Mouse (Mus musculus) embryonic stem cell, embryonic (primary cell): ENCODE measurements around the gene Tspo.

Source experiments
- CTCF ChIA-PET, 4 experiments: fragments of 300-600 bp in 2 of 4; fragments of 350-600 bp in 2 of 4; sonication (Branson Sonifier 250); formaldehyde crosslinking; loops; one replicate each; lab custom pipeline; 2022; ENCODE audit warnings: inconsistent platforms in 2 of 4; lab: Charles Lee
- POLR2A ChIA-PET, 4 experiments: fragments of 300-600 bp in 2 of 4; fragments of 350-600 bp in 2 of 4; sonication (Branson Sonifier 250); formaldehyde crosslinking; loops; one replicate each; lab custom pipeline; 2022; ENCODE audit warnings: antibody characterized with exemption in 4 of 4, inconsistent platforms in 1 of 4; lab: Charles Lee

Tspo gene

DNA sequence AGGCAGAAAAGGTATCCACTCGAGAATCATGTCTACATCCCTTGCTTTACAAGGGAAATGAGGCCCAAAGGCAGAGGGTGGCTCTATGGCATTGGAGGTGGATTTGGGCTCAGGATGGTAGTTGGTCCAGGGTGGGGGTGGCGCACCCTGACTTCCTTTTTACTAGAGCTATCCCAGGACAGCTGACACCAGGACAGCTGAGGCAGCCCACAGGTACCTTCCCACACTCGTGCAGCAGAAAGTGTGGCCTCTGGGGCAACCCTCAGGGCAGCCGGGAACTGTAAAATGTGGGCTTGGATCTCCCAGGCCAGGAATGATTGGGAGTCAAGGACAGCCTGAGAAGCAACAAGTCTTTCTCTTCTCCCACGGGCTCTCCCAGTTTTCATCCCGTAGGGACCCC lies 28.4 kb downstream of the Tspo start:
- ChIA-PET CTCF (interaction anchor here in 1 of 4 experiments (0.7 to 1.1 kb wide), 2 partner anchors 481 to 1311 kb away, joined by 3 to 4 read pairs; no protein-coding TSS in a partner anchor), POLR2A (interaction anchor here in 1 of 4 experiments (1.9 kb wide), 1 partner anchor 10 kb away, joined by 8 read pairs; no protein-coding TSS in a partner anchor)

DNA sequence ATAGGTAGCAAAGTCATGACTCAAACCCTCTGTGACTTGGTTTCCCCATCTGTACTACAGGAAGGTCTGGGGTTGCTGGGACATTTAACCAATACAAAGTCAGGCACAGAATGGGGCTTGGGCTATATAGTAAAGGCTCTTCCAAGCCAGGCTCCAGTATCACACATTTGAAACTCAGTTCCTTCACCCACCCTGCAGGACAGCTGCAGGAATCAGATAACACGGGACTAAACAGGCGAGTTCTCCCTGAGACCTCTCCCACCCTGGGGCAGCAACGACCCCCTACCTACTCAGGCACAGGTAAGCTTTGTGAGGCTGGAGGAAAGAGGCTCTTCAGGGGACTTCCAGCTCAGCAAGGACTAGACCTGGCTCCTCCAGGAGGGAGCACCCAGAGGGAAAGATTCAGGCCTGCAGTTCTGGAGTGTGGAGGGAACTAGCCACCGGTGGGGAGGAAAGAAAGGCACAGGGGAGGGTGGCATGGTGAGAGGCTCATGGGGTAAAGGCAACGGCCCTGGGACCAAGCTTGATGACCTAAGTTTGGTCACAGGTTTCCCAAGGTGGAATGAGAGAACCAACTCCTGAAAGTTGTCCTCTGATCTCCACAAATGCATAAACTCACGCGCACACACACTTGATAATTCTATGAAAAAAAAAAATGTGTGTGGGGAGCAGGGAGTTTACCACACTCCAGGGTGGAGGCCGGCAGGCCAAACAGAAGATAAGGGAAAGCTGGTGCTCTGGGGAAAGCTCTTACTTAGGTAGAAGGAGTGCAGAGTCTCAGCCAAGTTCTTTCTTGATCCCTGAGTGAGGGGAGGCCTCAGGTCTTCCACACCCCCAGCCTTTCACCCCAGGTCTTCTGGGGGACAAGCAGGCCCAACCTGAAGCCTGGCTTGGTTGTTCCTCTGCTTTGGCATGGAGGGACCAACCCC lies 29.1 kb downstream of the Tspo start:
- ChIA-PET CTCF (interaction anchor here in 3 of 4 experiments (0.7 to 2.0 kb wide), 6 partner anchors 9 to 1310 kb away, joined by 3 to 12 read pairs (median 4); no protein-coding TSS in a partner anchor), POLR2A (interaction anchor here in 3 of 4 experiments (0.6 to 2.4 kb wide), 9 partner anchors 9 to 1346 kb away, joined by 3 to 8 read pairs (median 4); no protein-coding TSS in a partner anchor)

DNA sequence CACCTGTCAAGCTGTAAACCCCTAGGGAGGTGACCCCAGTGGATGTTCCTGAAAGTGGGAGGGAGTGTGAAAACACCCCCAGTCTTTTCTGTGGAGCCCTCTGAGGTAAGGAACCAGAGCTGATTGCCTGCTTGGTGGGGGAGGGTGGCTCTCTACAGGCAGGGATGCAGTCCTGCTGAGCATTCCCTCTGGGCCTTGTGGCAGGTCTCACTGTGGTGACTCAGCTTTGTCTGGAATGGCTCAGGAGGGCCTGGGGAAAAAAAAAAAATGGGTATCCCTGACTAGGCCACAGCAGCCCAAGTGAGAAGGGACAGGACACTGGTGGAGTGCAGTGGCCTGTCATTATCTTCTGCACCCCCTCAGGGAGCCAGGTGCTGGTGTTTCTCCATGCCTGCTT lies 29.8 kb downstream of the Tspo start:
- ChIA-PET CTCF (interaction anchor here in 2 of 4 experiments (0.8 to 2.0 kb wide), 4 partner anchors 10 to 24 kb away, joined by 3 to 12 read pairs (median 8); no protein-coding TSS in a partner anchor), POLR2A (interaction anchor here in 3 of 4 experiments (0.6 to 2.4 kb wide), 13 partner anchors 7 to 1346 kb away, joined by 3 to 8 read pairs (median 4); no protein-coding TSS in a partner anchor)

DNA sequence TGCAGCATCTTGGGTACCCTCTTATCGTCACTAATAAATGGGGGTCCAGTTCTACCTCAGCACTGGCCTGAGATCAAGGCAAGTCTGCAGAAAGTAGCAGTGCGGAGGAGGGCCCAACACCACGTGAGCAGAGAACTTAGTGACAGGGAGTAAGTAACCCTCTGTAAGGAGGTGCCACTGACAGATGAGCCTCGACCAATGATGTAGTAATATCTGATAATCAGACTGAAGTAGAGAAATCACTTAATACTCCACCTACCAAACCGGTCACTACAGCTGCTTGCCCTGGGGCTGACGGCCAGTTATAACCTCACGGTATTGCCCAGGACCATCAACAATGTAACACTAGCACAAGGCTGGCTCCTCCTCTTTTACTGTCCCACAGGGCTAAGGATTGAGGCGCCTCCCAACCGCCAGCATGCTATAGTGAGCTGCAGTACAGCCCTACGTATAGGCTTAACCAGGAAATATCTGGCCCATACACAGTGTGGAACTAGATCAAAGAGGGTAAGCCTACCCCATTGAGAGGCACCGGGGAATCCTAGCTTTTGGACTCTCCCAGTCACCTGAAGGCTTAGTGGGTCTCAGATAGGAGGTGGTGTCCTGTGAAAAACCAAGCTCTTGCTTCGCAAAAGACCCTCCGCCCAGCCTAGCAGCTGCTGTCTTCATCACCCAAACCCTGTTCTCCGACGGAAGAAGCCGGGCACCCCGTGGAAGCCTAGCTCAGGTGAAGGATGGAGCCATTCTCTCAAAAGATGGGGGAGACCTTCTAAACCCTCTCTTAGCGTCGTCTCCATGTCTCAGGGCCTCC lies 30.5 kb downstream of the Tspo start:
- ChIA-PET POLR2A (interaction anchor here (0.7 to 2.5 kb wide), 27 partner anchors 8 to 464 kb away, joined by 3 to 9 read pairs (median 4); partner anchors contain the start of genes Poldip3 (in 2 of the 4), Mcat (in 1 of the 4) and Tspo (in 1 of the 4)), CTCF (interaction anchor here in 2 of 4 experiments (0.7 to 2.0 kb wide), 7 partner anchors 8 to 263 kb away, joined by 3 to 12 read pairs (median 4); no protein-coding TSS in a partner anchor)

DNA sequence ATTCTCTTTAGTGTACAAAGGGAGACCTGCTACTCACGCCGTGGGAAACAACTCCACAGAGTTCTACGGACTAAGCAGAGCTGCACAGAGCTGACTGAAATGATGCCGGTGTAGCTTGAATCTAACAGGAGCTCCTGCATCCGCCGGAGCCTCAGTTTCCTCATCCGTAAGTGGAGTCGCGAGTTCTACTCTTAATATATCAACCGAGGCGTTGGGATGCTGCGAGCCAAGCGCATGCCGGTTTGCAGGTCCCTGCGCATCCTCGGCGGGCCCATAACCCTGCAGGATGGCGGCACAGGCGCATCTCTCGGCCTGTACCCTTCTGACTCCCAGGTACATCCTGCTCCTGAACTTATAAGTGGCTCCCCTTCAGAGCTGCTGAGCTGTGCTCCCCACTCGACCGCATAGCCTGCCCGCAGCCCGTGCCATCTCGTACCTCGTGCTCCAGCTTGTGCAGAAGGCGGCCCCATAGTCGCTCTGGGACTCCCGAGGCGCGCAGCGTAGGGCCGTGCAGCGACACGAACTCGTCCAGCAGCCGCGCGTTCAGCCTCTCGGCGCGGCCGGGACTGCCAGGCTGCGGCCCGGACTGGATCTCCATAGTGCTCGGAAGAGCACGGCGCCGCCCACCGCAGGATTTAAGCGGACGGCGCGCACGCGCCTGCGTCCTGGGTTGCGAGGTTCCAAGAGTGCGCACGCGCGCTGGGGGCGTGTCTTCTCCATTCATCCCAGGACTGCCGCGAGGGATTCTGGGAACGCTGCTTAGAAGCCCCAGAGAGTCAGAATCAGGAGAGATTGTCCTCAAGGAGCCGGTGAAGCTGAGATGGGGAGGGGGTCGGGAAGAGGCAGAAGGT lies 31.3 kb downstream of the Tspo start, which contains the start of gene Ttll12:
Gene Ttll12 (minus strand): TSS at position 645 of the 851 bp plus-strand sequence.
- CTCF ChIA-PET, result interaction anchor here in 2 of 4 experiments (0.7 to 2.0 kb wide), 7 partner anchors 8 to 262 kb away, joined by 3 to 12 read pairs (median 4); no protein-coding TSS in a partner anchor
- POLR2A ChIA-PET, result interaction anchor here (0.7 to 2.5 kb wide), 26 partner anchors 9 to 463 kb away, joined by 3 to 9 read pairs (median 4); partner anchors contain the start of genes Poldip3 (in 3 of the 4), Mcat (in 1 of the 4) and Tspo (in 1 of the 4)

DNA sequence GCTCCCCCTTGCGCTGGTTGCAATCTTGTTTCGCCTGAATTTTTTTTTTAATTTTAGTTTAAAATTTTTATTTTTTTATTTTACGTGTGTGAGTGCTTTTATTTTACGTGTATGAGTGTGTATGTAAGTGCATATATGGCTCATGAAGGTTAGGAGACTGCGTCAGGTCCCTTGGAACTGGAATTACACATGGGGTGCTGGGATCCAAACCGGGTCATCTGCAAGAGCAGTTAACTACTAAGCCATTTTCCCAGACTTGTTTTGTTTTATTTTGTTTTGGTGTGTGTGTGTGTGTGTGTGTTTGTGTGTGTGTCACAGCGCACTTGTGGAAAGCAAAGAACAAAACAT lies 31.9 kb downstream of the Tspo start:
- ChIA-PET POLR2A (interaction anchor here in 3 of 4 experiments (1.0 to 2.5 kb wide), 8 partner anchors 10 to 446 kb away, joined by 3 to 8 read pairs (median 5); partner anchors contain the start of gene Poldip3 (in 3 of the 3)), CTCF (interaction anchor here in 1 of 4 experiments (1.3 kb wide), 1 partner anchor 12 kb away, joined by 5 read pairs; no protein-coding TSS in a partner anchor)

DNA sequence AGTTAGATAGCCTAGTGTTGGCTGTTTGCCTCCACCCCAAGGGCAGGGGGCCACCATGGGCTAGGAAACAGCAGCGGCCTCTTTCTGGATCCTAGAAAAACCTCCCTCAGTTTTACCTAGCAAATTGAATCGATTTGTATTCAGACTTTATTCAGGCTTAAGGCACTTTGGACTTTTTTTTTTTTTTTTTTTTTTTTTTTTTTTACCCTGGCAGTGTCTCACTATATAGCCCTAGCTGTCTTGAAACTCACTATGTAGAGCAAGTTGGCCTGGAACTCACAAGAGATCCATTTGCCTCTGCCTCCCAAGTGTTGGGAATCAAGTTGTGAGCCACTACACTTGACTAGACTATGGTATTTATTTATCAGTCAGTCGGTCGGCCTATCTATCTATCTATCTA lies 33.4 kb downstream of the Tspo start:
- POLR2A ChIA-PET, result interaction anchor here in 1 of 4 experiments (1.3 kb wide), 1 partner anchor 11 kb away, joined by 3 read pairs; no protein-coding TSS in a partner anchor
- CTCF ChIA-PET, result no interaction called here

DNA sequence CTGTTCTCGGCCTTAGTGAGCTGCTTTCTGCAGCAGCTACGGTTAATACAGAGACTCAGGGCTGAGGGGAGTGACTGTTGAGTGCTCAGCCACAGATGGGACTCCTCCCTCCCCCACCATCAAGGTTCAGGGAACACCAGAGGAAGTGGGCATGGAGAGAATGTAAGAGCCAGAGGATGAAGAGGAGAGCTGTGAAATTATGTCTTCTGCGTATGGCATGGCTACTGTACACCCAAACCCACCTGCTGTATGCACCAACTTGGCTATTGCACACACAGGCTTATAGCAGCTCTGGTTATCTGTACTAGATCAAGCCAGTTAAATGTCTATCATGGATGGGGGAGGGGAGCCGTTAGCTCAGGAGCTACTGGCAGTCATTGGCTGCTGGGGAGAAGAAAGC lies 37.8 kb downstream of the Tspo start:
- POLR2A ChIA-PET, result interaction anchor here in 2 of 4 experiments (0.6 to 2.1 kb wide), 6 partner anchors 8 to 219 kb away, joined by 3 to 7 read pairs (median 3); no protein-coding TSS in a partner anchor
- CTCF ChIA-PET, result no interaction called here

DNA sequence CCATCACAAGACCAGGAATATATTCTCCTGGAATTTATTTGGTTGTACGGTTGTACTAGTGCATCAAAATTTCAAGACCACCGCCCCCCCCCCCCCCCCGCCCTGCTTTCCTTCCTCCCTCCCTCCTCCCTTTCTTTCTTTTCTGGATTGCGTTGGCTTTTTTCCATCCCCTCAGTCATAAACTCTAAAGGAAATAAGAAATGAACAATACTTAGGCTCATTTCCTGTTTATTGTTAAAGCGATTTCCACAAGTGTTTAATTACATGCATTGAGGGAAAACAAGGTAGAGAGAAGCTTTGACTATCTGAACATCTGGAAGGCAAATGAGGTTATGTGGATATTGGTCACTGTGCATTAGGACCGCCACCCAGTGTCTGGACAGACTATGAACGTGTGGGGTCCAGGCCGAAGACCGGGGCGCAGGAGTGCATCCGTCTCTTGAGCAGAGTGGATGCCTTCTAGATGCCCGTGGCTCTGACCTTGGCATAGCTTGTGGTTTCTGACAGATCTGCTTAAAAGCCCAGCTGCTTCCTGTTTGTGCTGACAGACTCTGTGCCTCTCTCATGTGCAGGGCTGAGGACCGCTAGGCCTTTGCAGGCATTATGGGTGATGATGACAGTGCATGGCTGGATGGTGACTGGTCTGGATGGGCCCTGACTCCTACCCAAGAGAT lies 39.1 kb downstream of the Tspo start:
- ChIA-PET CTCF (interaction anchor here in 1 of 4 experiments (0.7 to 1.1 kb wide), 2 partner anchors 8 to 251 kb away, joined by 3 read pairs; no protein-coding TSS in a partner anchor), POLR2A (interaction anchor here in 1 of 4 experiments (0.5 to 0.6 kb wide), 2 partner anchors 29 to 219 kb away, joined by 3 to 4 read pairs; no protein-coding TSS in a partner anchor)

DNA sequence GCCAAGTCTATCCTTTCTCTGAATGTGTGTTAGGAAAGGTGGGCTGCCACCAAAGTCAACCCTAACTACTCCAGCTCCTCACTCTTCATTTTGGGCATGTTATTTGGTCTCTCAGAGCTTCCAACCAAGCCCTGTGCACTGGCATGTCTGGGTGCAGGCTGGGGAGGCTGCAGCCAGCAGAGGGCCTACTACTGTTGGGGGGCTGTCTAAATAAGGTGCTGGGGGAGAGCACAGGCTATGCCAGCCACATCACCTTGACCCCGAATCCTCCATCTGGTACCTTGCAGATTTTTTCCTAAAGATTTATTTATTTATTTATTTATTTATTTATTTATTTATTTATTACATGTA lies 39.6 kb downstream of the Tspo start:
- ChIA-PET POLR2A (no interaction called here), CTCF (interaction anchor here in 1 of 4 experiments (0.7 to 1.1 kb wide), 2 partner anchors 9 to 250 kb away, joined by 3 read pairs; no protein-coding TSS in a partner anchor)

DNA sequence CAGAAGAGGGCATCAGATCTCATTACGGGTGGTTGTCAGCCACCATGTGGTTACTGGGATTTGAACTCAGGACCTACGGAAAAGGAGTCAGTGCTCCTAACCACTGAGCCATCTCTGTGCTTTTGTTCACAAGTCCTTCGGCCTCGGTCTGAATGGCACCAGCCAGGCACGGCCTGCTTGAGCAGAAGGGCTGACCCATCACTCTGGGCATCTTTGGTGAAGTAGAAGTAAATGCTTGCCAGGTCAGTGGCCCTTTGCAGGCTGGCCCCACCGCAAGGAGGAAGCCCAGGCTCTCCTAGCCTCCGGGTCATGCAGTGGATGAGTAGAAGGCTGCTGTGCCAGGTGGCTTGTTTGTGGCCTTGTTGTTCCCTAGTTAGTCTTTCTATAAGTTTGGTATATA lies 40.0 kb downstream of the Tspo start:
- CTCF ChIA-PET, result no interaction called here
- POLR2A ChIA-PET, result no interaction called here

DNA sequence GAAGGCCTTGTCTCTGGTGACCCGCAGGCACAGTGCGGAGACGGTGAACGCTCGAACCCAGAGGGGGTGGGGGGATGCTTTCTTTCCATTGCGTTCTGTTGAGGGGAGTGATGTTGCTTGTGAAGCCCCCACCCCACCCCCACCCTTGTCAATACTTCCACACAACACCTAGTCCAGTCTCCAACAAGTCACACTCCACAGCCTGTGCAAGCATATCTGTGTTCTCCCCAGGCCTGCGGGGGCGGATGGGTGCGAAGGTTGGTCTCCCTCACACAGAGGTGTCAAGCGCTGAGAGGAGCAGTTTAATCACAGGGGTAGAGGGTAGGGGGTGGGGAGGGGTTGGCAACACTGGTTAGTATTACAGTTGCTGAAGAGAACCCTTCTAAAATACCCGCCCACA lies 42.8 kb downstream of the Tspo start:
- CTCF ChIA-PET, result interaction anchor here in 1 of 4 experiments (1.5 kb wide), 1 partner anchor 32 kb away, joined by 5 read pairs; no protein-coding TSS in a partner anchor
- POLR2A ChIA-PET, result interaction anchor here in 1 of 4 experiments (1.9 kb wide), 1 partner anchor 11 kb away, joined by 5 read pairs; the partner anchor contains the start of gene Ttll12

DNA sequence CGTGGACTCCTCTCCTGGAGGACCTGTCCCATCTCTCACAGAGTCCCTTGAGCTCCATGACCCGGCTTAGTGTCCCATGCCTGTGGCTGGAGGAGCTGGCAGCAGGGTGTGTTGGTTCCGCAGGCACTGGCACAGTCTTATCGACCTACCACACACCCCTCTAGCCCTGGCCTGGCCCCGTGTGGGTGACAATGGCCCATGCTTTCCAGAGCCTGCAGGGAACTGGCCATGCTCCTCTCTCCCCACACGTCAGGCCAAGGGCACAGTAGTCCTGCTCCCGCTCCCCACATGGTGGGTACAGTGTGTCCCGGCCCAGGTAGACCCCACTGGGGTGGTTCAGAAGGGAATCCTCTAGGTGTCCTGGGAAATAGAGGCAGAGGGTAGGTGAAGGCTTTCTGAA lies 43.3 kb downstream of the Tspo start:
- ChIA-PET POLR2A (interaction anchor here in 2 of 4 experiments (1.0 to 1.9 kb wide), 5 partner anchors 9 to 51 kb away, joined by 3 to 5 read pairs (median 3); partner anchors contain the start of gene Ttll12 (in 1 of the 2)), CTCF (interaction anchor here (0.5 to 2.2 kb wide), 26 partner anchors 8 to 1074 kb away, joined by 3 to 20 read pairs (median 4); no protein-coding TSS in a partner anchor)

DNA sequence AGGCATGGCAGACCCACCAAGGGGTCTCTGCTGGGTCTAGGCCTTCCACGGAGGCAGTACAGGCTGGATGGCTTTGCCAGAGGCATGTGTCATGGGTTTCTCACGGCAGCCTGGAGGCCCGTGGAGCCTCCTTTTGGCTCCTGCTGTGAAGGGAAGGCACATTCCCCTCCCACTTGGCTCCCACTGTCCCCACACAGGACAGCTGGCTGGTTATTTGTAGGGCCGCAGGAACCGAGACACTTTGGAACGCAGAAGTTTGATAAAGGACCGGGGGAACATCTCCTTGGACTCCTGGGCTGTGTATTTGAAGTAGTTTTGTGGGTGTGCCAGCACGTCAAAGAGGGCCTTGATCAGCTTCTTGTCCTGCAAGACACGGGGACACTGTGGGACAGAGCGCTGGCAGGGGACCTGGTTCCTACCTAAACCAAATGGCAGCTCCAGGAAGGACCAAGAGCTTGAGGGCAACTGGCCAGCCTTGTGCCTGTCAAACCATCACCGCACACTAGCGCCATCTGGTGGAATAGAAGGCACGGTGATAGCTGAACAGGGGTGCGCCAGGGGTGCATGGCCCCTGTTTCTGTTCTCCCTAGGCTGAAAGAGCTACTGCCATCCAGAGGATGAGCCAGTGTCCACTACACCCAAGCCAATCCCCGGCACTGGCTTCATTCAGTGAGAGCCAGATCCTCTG lies 43.9 kb downstream of the Tspo start:
- CTCF ChIA-PET, result interaction anchor here (0.5 to 2.2 kb wide), 43 partner anchors 8 to 1073 kb away, joined by 3 to 20 read pairs (median 3); no protein-coding TSS in a partner anchor
- POLR2A ChIA-PET, result interaction anchor here in 3 of 4 experiments (0.5 to 1.9 kb wide), 10 partner anchors 10 to 1310 kb away, joined by 3 to 6 read pairs (median 3); partner anchors contain the start of genes Poldip3 (in 1 of the 3) and Ttll12 (in 1 of the 3)

DNA sequence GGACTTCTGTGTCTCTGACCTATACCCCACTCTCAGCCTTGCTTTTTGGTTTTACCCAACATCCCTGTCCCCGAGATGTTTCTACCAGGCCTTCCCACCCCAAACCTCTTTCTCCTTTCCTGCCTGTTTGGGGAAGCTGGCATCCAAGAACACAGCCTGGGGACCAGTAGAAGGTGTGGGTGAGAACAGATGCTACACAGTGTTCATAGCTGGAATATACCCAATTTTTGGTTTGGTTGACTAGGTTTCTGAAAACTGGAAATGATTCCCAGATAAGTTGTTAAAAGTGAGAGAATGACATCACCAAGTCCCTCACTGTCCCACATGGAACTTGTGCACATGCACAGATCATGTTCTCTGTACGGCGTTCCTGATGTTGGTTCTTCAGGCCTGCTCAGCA lies 51.9 kb downstream of the Tspo start:
- CTCF ChIA-PET, result interaction anchor here in 1 of 4 experiments (0.7 to 1.0 kb wide), 2 partner anchors 14 to 401 kb away, joined by 3 read pairs; no protein-coding TSS in a partner anchor
- POLR2A ChIA-PET, result no interaction called here
